12 mouse cellular contexts compared by ENCODE assay signal in the genomic region with DNA sequence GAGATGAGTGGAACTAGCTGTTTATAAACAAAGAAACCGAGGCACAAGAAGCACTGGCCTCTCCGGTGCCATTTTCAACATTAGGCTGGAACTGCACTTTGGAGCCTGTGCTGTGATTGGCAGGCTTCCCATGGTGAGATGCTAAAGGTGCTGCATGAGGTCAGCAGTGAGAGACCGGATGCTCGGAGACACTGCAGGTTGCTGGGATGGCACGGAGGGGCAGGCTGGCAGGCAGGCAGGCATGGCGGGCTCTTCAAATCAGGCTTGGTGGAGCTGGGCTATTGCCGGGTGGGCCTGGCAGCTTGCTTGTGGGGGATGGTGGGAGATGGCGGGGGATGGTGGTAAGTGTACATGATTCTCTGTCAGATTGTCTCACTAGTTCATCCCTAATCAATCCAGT. TPM values are rescaled to one million over a fixed set of nuclear protein-coding genes. Genes with fewer than 3 reads are reported as not detected.
DNase-seq lines count a peak whose midpoint lies in the region; ATAC-seq lines count a peak whose summit lies in the region.
"Had no signal": no experiment of that assay in that cellular context is flagged by ENCODE, and none has a peak within 500 bp of the region (broad histone marks: within the 10 kb centered on the region; RNA-seq: fewer than 3 reads in every experiment).

No protein-coding gene starts in this region.

- DNase-seq in layer of hippocampus, postnatal 10 days (ENCODE audit: low spot score in 2 of 2), result peak; percentile 38 to 49
- DNase-seq in layer of hippocampus, adult 8-10 months (ENCODE audit: low spot score in 2 of 2), result no peak
- peak; percentile 65 to 69 for DNase-seq in cerebellum, postnatal 14 days
- no peak for DNase-seq in right cerebral cortex, postnatal 25 days
- no peak for DNase-seq in left cerebral cortex, postnatal 36 days (ENCODE audit: low spot score in 2 of 2)
- DNase-seq in ovary, postnatal 10 days (ENCODE audit: low spot score), result no peak
- DNase-seq: heart, adult 18-20 months; liver, embryonic 13.5 days had no signal

- ATAC-seq in cerebellum, adult (ENCODE audit: insufficient number of reproducible peaks, low FRiP score, low TSS enrichment), result peak; percentile 71
- no peak for ATAC-seq in hindbrain, embryonic 13.5 days (ENCODE audit: low FRiP score)

- peaks cover 9% of the 10 kb centered on the region for H3K4me1 ChIP-seq in hindbrain, embryonic 13.5 days (replicated peaks)

- H3K36me3 ChIP-seq in hindbrain, embryonic 13.5 days, result no peaks in the 10 kb centered on the region
- H3K36me3 ChIP-seq: embryonic facial prominence, embryonic 13.5 days; liver, embryonic 13.5 days had no signal

- no peak overlapping the region for H3K4me3 ChIP-seq in hindbrain, embryonic 13.5 days
- H3K4me3 ChIP-seq: embryonic facial prominence, embryonic 13.5 days; liver, embryonic 13.5 days had no signal

- H3K9me3 ChIP-seq in hindbrain, embryonic 13.5 days, result no peaks in the 10 kb centered on the region
- H3K9me3 ChIP-seq: embryonic facial prominence, embryonic 13.5 days; liver, embryonic 13.5 days had no signal

- intact Hi-C loops in left cerebral cortex, postnatal 36 days (cut with DNase I), result no loop called here

- peak overlapping the region; percentile 9; the same call in 1 of the 2 replicates for H3K9ac ChIP-seq in hindbrain, embryonic 13.5 days
- H3K9ac ChIP-seq: embryonic facial prominence, embryonic 13.5 days; liver, embryonic 13.5 days had no signal

- 0 out of 2 replicates have a peak overlapping the region, but pooled peaks have one; percentile 6 for H3K4me2 ChIP-seq in hindbrain, embryonic 13.5 days
- H3K4me2 ChIP-seq: embryonic facial prominence, embryonic 13.5 days; liver, embryonic 13.5 days had no signal

- 53% methylated on average over 8 of the region's 8 CpGs for WGBS in hindbrain, embryonic 13.5 days

- no peak overlapping the region for H3K27ac ChIP-seq in hindbrain, embryonic 13.5 days
- H3K27ac ChIP-seq: embryonic facial prominence, embryonic 13.5 days; kidney, postnatal 0 days; liver, embryonic 13.5 days had no signal

- H3K27me3 ChIP-seq in hindbrain, embryonic 13.5 days, result no peaks in the 10 kb centered on the region
- H3K27me3 ChIP-seq: embryonic facial prominence, embryonic 13.5 days; liver, embryonic 13.5 days had no signal

RNA-seq across cellular contexts. Expression of a gene that starts 15.6 kb away (rescaled TPM):
- total RNA-seq in layer of hippocampus, postnatal 10 days (2021), result 10 to 100 TPM; 32.7 to 36.9 TPM
- total RNA-seq in layer of hippocampus, adult 8-10 months (2022), result 10 to 100 TPM; 46.5 to 61.7 (median 54.8) TPM
- polyA plus RNA-seq in hindbrain, embryonic 13.5 days (2015; fragmentation: Nextera tagmentation; extraction: Ambion mirVana), result 3.9 and 4.2 TPM in 2 replicates
- 10 to 100 TPM; 42.0 to 42.8 TPM for total RNA-seq in left cerebral cortex, postnatal 36 days (2021)

Comparison
In these comparisons a context has a peak if more than half of its experiments do, and no peak if none do; other contexts are left out.
1. DNase-seq: peak in layer of hippocampus, postnatal 10 days (2 of 2) and cerebellum, postnatal 14 days (2 of 2); none in layer of hippocampus, adult 8-10 months (0 of 2), right cerebral cortex, postnatal 25 days (single experiment), left cerebral cortex, postnatal 36 days (0 of 2) and ovary, postnatal 10 days (single experiment).